12 mouse cellular contexts compared by ENCODE assay signal in genomic region chr5:93101371-93101791, GRCm38 (mm10). TPM values are rescaled to one million over a fixed set of nuclear protein-coding genes. Genes with fewer than 3 reads are reported as not detected.
DNase-seq lines count a peak whose midpoint lies in the region; ATAC-seq lines count a peak whose summit lies in the region.
"Had no signal": no experiment of that assay in that cellular context is flagged by ENCODE, and none has a peak within 500 bp of the region (broad histone marks: within the 10 kb centered on the region; RNA-seq: fewer than 3 reads in every experiment).

No protein-coding gene starts in this region.

- H3K36me3 ChIP-seq in heart, embryonic 10.5 days: peaks cover 7% of the 10 kb centered on the region; the same call in 1 of the 2 replicates
- H3K36me3 ChIP-seq in embryonic facial prominence, embryonic 14.5 days (ENCODE audit: control insufficient read depth, insufficient read depth, low read length): 0 out of 2 replicates have a peak, but pooled peaks cover 5% of the 10 kb centered on the region
- H3K36me3 ChIP-seq: limb, embryonic 15.5 days had no signal

- no peak overlapping the region for H3K4me3 ChIP-seq in heart, embryonic 10.5 days
- H3K4me3 ChIP-seq in embryonic facial prominence, embryonic 14.5 days (ENCODE audit: low read depth, low read length): no peak overlapping the region
- H3K4me3 ChIP-seq: limb, embryonic 15.5 days had no signal

- H3K4me2 ChIP-seq in embryonic facial prominence, embryonic 14.5 days (ENCODE audit: low read depth, low read length): no peak overlapping the region
- H3K4me2 ChIP-seq: limb, embryonic 15.5 days had no signal

- ATAC-seq in embryonic facial prominence, embryonic 14.5 days (ENCODE audit: low read depth): no peak

- H3K27me3 ChIP-seq in heart, embryonic 10.5 days (ENCODE audit: insufficient read depth, poor library complexity, severe bottlenecking): no peaks in the 10 kb centered on the region
- no peaks in the 10 kb centered on the region for H3K27me3 ChIP-seq in embryonic facial prominence, embryonic 14.5 days (replicated peaks; ENCODE audit: control insufficient read depth, insufficient read depth, low read length)
- H3K27me3 ChIP-seq: limb, embryonic 15.5 days had no signal

- peaks cover 44% of the 10 kb centered on the region for H3K4me1 ChIP-seq in heart, embryonic 10.5 days
- peaks cover 48% of the 10 kb centered on the region for H3K4me1 ChIP-seq in embryonic facial prominence, embryonic 14.5 days (ENCODE audit: control insufficient read depth, insufficient read depth, low read length)

- H3K9ac ChIP-seq in embryonic facial prominence, embryonic 14.5 days (ENCODE audit: low read depth, low read length): no peak overlapping the region
- H3K9ac ChIP-seq: limb, embryonic 15.5 days had no signal

- DNase-seq in heart, adult 18-20 months: peak; percentile 63 to 83
- DNase-seq in heart, embryonic 10.5 days (ENCODE audit: low spot score): no peak
- DNase-seq in embryonic facial prominence, embryonic 14.5 days (ENCODE audit: low spot score): peak; percentile 39
- DNase-seq in kidney, adult 11 months: peak; percentile 53
- peak; percentile 34 for DNase-seq in lung, postnatal 36 days
- no peak for DNase-seq in ovary, postnatal 14 days (ENCODE audit: low spot score)
- no peak for DNase-seq in Muller cell, postnatal 12 days (ENCODE audit: inconsistent ontology term)
- DNase-seq in cerebellum, adult 9-10 months: no peak
- DNase-seq: cerebellum, adult 9-11 months had no signal

- H3K9me3 ChIP-seq in heart, embryonic 10.5 days: no peaks in the 10 kb centered on the region
- no peaks in the 10 kb centered on the region for H3K9me3 ChIP-seq in embryonic facial prominence, embryonic 14.5 days (ENCODE audit: control insufficient read depth, low read length)
- H3K9me3 ChIP-seq: G1E; limb, embryonic 15.5 days had no signal

- H3K27ac ChIP-seq in heart, embryonic 10.5 days: no peak overlapping the region
- H3K27ac ChIP-seq in embryonic facial prominence, embryonic 14.5 days (replicated peaks; ENCODE audit: low read depth, low read length): no peak overlapping the region; the same call in 1 of the 2 replicates
- H3K27ac ChIP-seq: limb, embryonic 15.5 days had no signal

- WGBS in heart, embryonic 10.5 days: 56% methylated on average over 8 of the region's 8 CpGs
- WGBS in embryonic facial prominence, embryonic 14.5 days: 42% methylated on average over 8 of the region's 8 CpGs

RNA-seq across cellular contexts. Expression of gene Sept11, which starts 8.1 kb away (rescaled TPM):
- 10 to 100 TPM; 26.9 to 27.3 TPM for total RNA-seq in heart, adult 18-20 months (2021)
- polyA plus RNA-seq in heart, embryonic 10.5 days (2016; fragmentation: Nextera tagmentation; extraction: Ambion mirVana): 129 and 153 TPM in 2 replicates
- polyA plus RNA-seq in embryonic facial prominence, embryonic 14.5 days (2014; fragmentation: Nextera tagmentation; extraction: Ambion mirVana): 187 and 197 TPM in 2 replicates

RNA-seq across cellular contexts. Expression of gene Sowahb, which starts 56.6 kb away (rescaled TPM):
- total RNA-seq in heart, adult 18-20 months (2021): under 1 TPM; 0.07 to 0.08 TPM
- polyA plus RNA-seq in heart, embryonic 10.5 days (2016; fragmentation: Nextera tagmentation; extraction: Ambion mirVana): 0.73 and 1.2 TPM in 2 replicates
- polyA plus RNA-seq in embryonic facial prominence, embryonic 14.5 days (2014; fragmentation: Nextera tagmentation; extraction: Ambion mirVana): 0.50 and 0.76 TPM in 2 replicates
- total RNA-seq: hematopoietic stem cell, adult 5-6 weeks had no signal
- polyA plus RNA-seq: G1E had no signal

Comparison
In these comparisons a context has a peak if more than half of its experiments do, and no peak if none do; other contexts are left out.
1. DNase-seq: peak in heart, adult 18-20 months (2 of 2), embryonic facial prominence, embryonic 14.5 days (single experiment), kidney, adult 11 months (single experiment) and lung, postnatal 36 days (single experiment); none in heart, embryonic 10.5 days (single experiment), ovary, postnatal 14 days (single experiment), Muller cell, postnatal 12 days (single experiment) and cerebellum, adult 9-10 months (single experiment).